Mouse (Mus musculus): ENCODE measurements around the gene Gm498. TPM values are rescaled to one million over a fixed set of nuclear protein-coding genes. Genes with fewer than 3 reads are reported as not detected.

The Gm498 gene
- polyA plus RNA-seq, 1 experiment from 2014 or later: not detected

GRCm38 (mm10) chr7:143905176-143905575, 38.5 kb downstream of the Gm498 start:
- no peak for ATAC-seq (ENCODE audit: low FRiP score)
- H3K9ac ChIP-seq: no peak overlapping the region
- H3K27ac ChIP-seq: no peak overlapping the region
- H3K4me3 ChIP-seq: no peak overlapping the region
- no peak overlapping the region for H3K4me2 ChIP-seq (replicated peaks)
- WGBS: 92% methylated on average over 1 of the region's 1 CpGs
- H3K36me3 ChIP-seq: no peaks in the 10 kb centered on the region
- H3K27me3 ChIP-seq: no peaks in the 10 kb centered on the region
- no peaks in the 10 kb centered on the region for H3K9me3 ChIP-seq (replicated peaks)
- no peaks in the 10 kb centered on the region for H3K4me1 ChIP-seq

GRCm38 (mm10) chr7:143905606-143906005, 39.0 kb downstream of the Gm498 start:
- Histone ChIP-seq H3K36me3 (no peaks in the 10 kb centered on the region), H3K27me3 (no peaks in the 10 kb centered on the region), H3K9me3 (replicated peaks) (no peaks in the 10 kb centered on the region; the same call in 1 of the 2 replicates), H3K4me2 (replicated peaks) (no peak overlapping the region), H3K9ac (no peak overlapping the region), H3K4me1 (no peaks in the 10 kb centered on the region), H3K4me3 (no peak overlapping the region), H3K27ac (no peak overlapping the region)
- 74% methylated on average over 3 of the region's 3 CpGs for WGBS
- ATAC-seq (ENCODE audit: low FRiP score): no peak

- no peaks in the 10 kb centered on the region for H3K27me3 ChIP-seq
- no peak for ATAC-seq (ENCODE audit: low FRiP score)
- no peaks in the 10 kb centered on the region for H3K4me1 ChIP-seq
- no peak overlapping the region for H3K4me3 ChIP-seq
- H3K27ac ChIP-seq: no peak overlapping the region
- H3K36me3 ChIP-seq: no peaks in the 10 kb centered on the region
- H3K4me2 ChIP-seq (replicated peaks): no peak overlapping the region
- 86% methylated on average over 8 of the region's 8 CpGs for WGBS
- H3K9ac ChIP-seq: no peak overlapping the region
- H3K9me3 ChIP-seq (replicated peaks): no peaks in the 10 kb centered on the region; the same call in 1 of the 2 replicates
Measured at GRCm38 (mm10) chr7:143913611-143914010, 47.0 kb downstream of the Gm498 start.

GRCm38 (mm10) chr7:143919031-143919679, 52.5 kb downstream of the Gm498 start:
- Histone ChIP-seq H3K27me3 (no peaks in the 10 kb centered on the region), H3K9ac (no peak overlapping the region), H3K36me3 (no peaks in the 10 kb centered on the region), H3K4me2 (replicated peaks) (no peak overlapping the region), H3K4me3 (no peak overlapping the region), H3K27ac (no peak overlapping the region), H3K9me3 (replicated peaks) (no peaks in the 10 kb centered on the region), H3K4me1 (no peaks in the 10 kb centered on the region)
- WGBS: 84% methylated on average over 3 of the region's 3 CpGs
- no peak for ATAC-seq (ENCODE audit: low FRiP score)

DNA sequence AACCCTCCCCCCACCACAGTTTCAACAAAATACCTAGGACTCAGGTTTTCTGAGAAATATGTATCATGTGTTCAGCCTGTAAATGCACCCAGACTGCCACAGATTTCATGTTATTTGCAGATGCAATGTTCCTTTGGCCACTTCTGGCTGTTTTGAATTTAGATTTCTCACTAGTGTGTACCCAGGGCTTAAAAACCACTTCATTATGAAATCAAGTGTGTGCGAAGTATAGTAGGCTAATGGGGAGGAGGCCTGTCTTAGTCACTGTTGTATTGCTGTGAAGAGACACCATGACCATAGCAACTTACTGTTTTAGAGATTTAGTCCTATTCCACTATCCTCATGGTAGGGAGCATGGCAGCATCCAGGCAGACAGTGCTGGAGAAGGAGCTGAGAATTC, 63.3 kb downstream of the Gm498 start:
- no peak overlapping the region for H3K27ac ChIP-seq
- H3K4me1 ChIP-seq: no peaks in the 10 kb centered on the region
- ATAC-seq (ENCODE audit: low FRiP score): no peak
- no peaks in the 10 kb centered on the region for H3K9me3 ChIP-seq (replicated peaks)
- no peaks in the 10 kb centered on the region for H3K36me3 ChIP-seq
- H3K27me3 ChIP-seq: no peaks in the 10 kb centered on the region
- H3K4me2 ChIP-seq (replicated peaks): no peak overlapping the region
- WGBS: 100% methylated on average over 1 of the region's 1 CpGs
- H3K9ac ChIP-seq: no peak overlapping the region
- H3K4me3 ChIP-seq: no peak overlapping the region

DNA sequence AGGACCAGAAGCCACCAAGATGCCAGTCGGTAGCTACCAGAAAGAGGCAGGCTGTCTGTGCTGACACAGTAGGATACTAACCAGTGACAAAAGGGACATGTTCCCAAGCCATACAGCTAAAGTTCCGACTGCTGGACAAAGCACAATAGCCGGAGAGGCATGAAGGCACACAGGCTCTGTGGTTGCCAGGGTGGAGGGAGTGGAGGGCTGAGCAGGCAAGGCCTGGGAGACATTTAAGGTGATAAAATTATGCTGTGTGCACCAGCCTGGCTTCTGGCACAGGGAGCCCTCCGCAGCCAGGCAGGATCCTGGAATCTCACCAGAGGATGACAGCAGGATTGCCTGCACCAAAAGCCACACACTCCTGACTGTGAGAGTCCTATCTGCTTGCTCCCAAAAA, 72.0 kb downstream of the Gm498 start:
- Histone ChIP-seq H3K27ac (peak overlapping the region; percentile 3; the same call in 1 of the 2 replicates), H3K4me3 (no peak overlapping the region), H3K9ac (no peak overlapping the region), H3K27me3 (no peaks in the 10 kb centered on the region), H3K4me2 (replicated peaks) (no peak overlapping the region), H3K36me3 (no peaks in the 10 kb centered on the region), H3K4me1 (peaks cover 4% of the 10 kb centered on the region; the same call in 1 of the 2 replicates), H3K9me3 (replicated peaks) (no peaks in the 10 kb centered on the region)
- peak; percentile 35; the same call in 1 of the 2 replicates for ATAC-seq (ENCODE audit: low FRiP score)
- 27% methylated on average over 4 of the region's 4 CpGs for WGBS

DNA sequence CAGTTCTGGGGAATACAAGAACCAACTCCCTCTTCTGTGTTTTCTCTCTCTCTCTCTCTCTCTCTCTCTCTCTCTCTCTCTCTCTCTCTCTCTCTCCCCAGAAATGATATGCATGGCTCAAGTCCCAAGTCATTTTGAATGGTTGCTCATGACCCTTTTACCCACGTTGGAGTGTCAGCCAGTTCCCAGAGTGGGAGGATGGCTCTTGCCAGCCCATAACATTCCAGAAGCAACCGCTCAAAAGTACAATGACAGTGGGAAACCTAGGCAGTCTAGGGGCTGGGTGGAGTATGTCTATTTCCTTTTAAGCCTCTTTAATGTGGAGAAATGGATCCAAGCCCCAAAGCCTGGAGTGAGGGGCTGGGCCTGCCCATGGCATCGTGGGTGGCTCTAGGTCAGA, 72.8 kb downstream of the Gm498 start:
- Histone ChIP-seq H3K4me1 (peaks cover 4% of the 10 kb centered on the region; the same call in 1 of the 2 replicates), H3K4me2 (replicated peaks) (no peak overlapping the region), H3K9me3 (replicated peaks) (no peaks in the 10 kb centered on the region), H3K4me3 (no peak overlapping the region), H3K9ac (no peak overlapping the region), H3K27ac (no peak overlapping the region), H3K36me3 (no peaks in the 10 kb centered on the region), H3K27me3 (no peaks in the 10 kb centered on the region)
- ATAC-seq (ENCODE audit: low FRiP score): no peak
- 61% methylated on average over 3 of the region's 3 CpGs for WGBS

DNA sequence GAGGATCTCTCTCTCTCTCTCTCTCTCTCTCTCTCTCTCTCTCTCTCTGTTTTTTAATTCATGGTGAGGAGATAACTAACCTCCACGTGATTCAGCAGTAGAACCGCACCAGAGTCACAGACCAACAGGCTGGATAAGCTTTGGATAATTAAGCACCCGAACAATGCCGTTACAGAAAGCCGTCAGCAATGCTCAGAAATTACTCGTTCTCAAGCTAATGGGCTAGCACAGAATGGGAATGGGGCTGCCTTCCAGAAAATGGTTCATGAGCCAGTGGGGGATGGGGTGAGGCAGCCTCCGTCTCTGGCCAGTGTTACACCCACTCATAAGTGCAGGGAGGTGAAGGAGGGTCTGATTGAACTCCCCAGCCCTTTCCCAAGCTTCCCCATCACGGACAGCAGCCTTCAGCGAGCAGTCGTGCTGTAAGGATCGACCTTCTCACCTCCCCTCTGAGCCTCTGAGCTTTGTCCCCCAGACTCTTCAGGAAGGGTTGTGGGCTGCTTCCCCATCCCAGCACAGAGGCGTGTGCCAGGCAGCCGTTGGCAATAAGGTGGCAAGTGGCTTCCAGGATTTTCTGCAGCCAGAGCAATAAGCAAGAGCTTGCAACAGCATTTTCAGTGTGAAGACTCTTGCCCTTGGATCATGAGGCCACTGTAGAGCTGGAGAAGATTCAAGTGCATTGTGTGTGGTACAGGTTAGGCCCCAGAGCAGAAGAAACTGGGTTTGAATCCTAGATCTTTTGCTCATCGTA, 76.5 kb downstream of the Gm498 start:
- H3K4me2 ChIP-seq (replicated peaks): no peak overlapping the region
- peaks cover 4% of the 10 kb centered on the region; the same call in 1 of the 2 replicates for H3K4me1 ChIP-seq
- no peak overlapping the region for H3K27ac ChIP-seq
- no peak for ATAC-seq (ENCODE audit: low FRiP score)
- no peaks in the 10 kb centered on the region for H3K27me3 ChIP-seq
- no peaks in the 10 kb centered on the region for H3K36me3 ChIP-seq
- H3K9me3 ChIP-seq (replicated peaks): no peaks in the 10 kb centered on the region
- H3K4me3 ChIP-seq: no peak overlapping the region
- 78% methylated on average over 14 of the region's 14 CpGs for WGBS
- no peak overlapping the region for H3K9ac ChIP-seq

DNA sequence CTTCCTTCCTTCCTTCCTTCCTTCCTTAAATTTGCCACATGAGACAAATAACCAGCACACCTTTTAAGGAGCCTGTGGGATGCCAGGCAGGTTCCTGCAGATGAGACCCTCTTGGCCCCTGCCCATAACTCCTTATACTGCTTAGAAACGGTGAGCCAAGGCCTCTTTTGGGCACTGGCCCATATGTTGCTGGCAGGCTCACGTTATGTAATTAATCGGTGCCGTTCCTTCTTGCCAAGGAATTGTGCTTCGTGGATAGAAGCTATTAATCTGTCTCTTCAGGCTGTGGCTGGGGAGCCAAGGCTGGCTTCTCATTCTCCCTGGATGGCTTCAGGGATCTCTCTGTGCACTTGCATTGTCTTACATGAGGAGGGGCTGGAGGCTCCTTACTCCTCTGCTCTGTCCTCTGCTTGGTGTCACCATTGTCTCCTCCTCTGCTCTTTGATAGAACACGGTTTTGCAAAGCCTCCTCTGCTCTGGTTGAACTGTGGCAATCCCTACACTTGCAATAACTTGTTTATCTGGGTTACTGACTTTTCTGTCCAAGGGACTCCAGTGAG, 77.9 kb downstream of the Gm498 start:
- no peak overlapping the region for H3K4me2 ChIP-seq (replicated peaks)
- H3K9me3 ChIP-seq (replicated peaks): no peaks in the 10 kb centered on the region
- H3K27me3 ChIP-seq: no peaks in the 10 kb centered on the region
- H3K9ac ChIP-seq: no peak overlapping the region
- no peak for ATAC-seq (ENCODE audit: low FRiP score)
- no peaks in the 10 kb centered on the region for H3K4me1 ChIP-seq
- H3K27ac ChIP-seq: no peak overlapping the region
- no peak overlapping the region for H3K4me3 ChIP-seq
- WGBS: 77% methylated on average over 6 of the region's 6 CpGs
- H3K36me3 ChIP-seq: no peaks in the 10 kb centered on the region

Small RNA genes within 50 kb of the gene (microRNA-seq; reads per million reads assigned to microRNA genes)
- gene Mir6404: not detected

Other genes with a start within 250 kb of the Gm498 start
- 0.12 and 0.35 TPM in 2 replicates for gene Tnfrsf26, start 238.1 kb upstream of the Gm498 start, polyA plus RNA-seq (2016; fragmentation: Nextera tagmentation; extraction: Ambion mirVana)
- gene Tnfrsf22, start 217.2 kb upstream of the Gm498 start, polyA plus RNA-seq (2016; fragmentation: Nextera tagmentation; extraction: Ambion mirVana): 8.3 and 8.8 TPM in 2 replicates
- gene Tnfrsf23, start 181.0 kb upstream of the Gm498 start, polyA plus RNA-seq (2016; fragmentation: Nextera tagmentation; extraction: Ambion mirVana): 0.63 and 0.80 TPM in 2 replicates
- gene Osbpl5, start 109.9 kb upstream of the Gm498 start, polyA plus RNA-seq (2016; fragmentation: Nextera tagmentation; extraction: Ambion mirVana): 30.7 and 32.1 TPM in 2 replicates
- gene Mrgprg, start 99.8 kb upstream of the Gm498 start, polyA plus RNA-seq (2016; fragmentation: Nextera tagmentation; extraction: Ambion mirVana): not detected in 2 replicates
- gene Mrgpre, start 82.3 kb upstream of the Gm498 start, polyA plus RNA-seq (2016; fragmentation: Nextera tagmentation; extraction: Ambion mirVana): 3.0 and 4.2 TPM in 2 replicates
- 9.0 and 9.1 TPM in 2 replicates for gene Nadsyn1, start 44.0 kb upstream of the Gm498 start, polyA plus RNA-seq (2016; fragmentation: Nextera tagmentation; extraction: Ambion mirVana)
- gene Dhcr7, start 43.7 kb upstream of the Gm498 start, polyA plus RNA-seq (2016; fragmentation: Nextera tagmentation; extraction: Ambion mirVana): 64.3 and 64.4 TPM in 2 replicates
- gene Shank2, start 135.1 kb downstream of the Gm498 start, polyA plus RNA-seq (2016; fragmentation: Nextera tagmentation; extraction: Ambion mirVana): 3.3 and 3.7 TPM in 2 replicates

Measured in hindbrain, embryonic 12.5 days (tissue).